Mouse (Mus musculus) cerebellum, adult 11 months (tissue): ENCODE data around the gene Pnpla7.
A peak's percentile ranks its signal among the peaks of the same experiment; 100 is the strongest.

Source experiments
- DNase-seq: peaks from one replicate; pipeline ENCODE4 v3.0.0; 2022

Gene Pnpla7

DNA sequence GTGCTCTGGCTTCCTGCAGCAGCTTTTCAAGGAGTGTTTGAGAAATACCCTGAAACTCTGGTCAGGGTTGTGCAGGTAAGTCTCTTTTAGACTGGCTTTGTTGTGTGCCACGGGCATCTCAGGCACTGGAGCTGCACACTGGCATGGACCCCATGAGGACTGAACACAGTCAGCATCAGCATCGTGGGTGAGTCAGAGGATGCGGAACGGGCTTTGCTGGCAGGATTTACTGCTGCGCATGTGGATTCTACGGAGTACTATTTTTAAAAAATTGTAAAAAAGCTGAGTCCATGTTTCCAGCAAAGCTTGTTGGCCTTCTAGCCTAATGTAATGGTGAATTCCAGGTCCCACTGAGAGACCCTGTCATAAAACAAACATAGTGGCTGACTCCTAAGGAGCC is 19.5 kb downstream of the Pnpla7 start:
- DNase-seq = no peak

DNA sequence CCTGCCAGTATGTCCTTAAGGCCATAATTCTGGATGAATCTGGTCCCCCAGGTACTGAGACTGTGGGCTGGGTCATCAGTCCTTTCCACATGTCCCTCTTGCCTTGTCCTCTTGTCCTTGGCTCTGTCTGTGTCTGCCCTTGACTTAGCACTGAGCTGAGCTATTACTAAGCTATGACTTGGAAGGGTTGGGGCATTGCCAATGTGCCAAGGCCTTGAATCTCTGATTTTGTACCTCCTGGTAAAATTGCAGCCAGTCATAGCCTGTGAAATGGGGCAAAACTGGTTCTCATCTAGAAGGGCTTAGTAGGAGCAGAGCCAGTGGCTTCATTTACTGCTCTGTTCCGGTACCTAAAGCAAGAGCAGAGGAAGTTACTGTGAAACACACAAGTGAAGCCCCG is 20.6 kb downstream of the Pnpla7 start:
- no peak for DNase-seq

GRCm38 (mm10) chr2:25000544-25001235 is 24.9 kb downstream of the Pnpla7 start:
- DNase-seq = no peak

GRCm38 (mm10) chr2:25003946-25004786 is 28.3 kb downstream of the Pnpla7 start:
- DNase-seq = no peak

DNA sequence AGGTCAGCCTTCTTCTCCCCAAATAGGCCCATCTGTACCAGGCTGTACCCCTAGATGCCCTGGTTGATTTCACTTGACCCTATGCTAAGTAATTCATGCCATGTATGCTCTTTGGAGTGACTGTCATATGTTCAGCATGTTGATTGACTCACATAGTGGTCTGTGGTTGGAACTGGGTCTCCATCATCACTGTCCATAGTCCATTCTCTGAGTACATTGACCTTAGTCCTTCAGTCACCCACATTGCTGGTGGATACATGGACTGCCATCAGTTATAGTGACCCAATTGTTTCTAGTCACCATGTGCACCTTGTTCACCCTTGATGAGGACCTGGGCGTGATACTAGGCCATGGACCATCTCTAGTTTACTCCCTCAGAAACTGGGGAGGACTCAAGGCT is 30.9 kb downstream of the Pnpla7 start:
- DNase-seq = no peak

DNA sequence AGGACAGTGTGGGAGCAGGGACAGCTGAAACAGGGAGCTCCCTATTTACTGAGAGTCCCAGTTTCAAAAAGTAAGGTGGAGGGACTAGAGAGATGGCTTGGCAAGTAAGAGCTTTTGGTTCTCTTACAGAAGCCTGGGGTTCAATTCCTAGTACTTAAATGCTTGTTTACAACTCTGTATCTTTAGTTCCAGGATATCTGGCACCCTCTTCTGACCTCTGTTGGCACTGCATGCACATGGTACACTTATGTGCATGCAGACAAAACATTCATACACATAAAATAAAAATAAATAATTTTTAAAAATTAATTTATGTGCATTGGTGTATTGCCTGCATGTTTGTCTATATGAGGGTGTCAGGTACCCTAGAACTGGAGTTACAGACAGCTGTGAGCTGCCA is 32.4 kb downstream of the Pnpla7 start:
- no peak for DNase-seq

- DNase-seq = no peak
Measured at GRCm38 (mm10) chr2:25022678-25023077, 46.8 kb downstream of the Pnpla7 start.

- DNase-seq = no peak
Measured at GRCm38 (mm10) chr2:25025109-25025508, 49.3 kb downstream of the Pnpla7 start.

GRCm38 (mm10) chr2:25034994-25035393 is 59.2 kb downstream of the Pnpla7 start:
- DNase-seq = no peak

GRCm38 (mm10) chr2:25040089-25040488 is 64.3 kb downstream of the Pnpla7 start:
- no peak for DNase-seq

- DNase-seq = peak; percentile 76
Measured at GRCm38 (mm10) chr2:25050921-25051320, 75.1 kb downstream of the Pnpla7 start.

DNA sequence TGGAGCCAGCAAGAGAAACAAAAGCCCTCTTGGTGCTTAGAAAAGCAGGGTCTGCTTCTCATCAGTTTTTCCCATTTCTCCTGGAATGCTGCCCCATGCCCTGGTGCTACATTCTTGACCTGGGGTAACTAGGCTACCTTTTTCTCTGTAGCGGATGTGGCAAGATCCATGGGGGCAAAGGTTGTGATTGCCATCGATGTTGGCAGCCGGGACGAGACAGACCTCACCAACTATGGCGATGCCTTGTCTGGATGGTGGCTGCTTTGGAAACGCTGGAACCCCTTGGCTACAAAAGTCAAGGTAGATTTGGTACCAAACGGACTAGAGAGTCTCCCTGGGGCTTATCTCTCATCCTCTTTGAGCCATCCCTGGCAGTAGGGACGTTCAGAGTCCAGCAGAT is 75.6 kb downstream of the Pnpla7 start:
- DNase-seq = no peak

- no peak for DNase-seq
Measured at GRCm38 (mm10) chr2:25053101-25053500, 77.3 kb downstream of the Pnpla7 start.

DNA sequence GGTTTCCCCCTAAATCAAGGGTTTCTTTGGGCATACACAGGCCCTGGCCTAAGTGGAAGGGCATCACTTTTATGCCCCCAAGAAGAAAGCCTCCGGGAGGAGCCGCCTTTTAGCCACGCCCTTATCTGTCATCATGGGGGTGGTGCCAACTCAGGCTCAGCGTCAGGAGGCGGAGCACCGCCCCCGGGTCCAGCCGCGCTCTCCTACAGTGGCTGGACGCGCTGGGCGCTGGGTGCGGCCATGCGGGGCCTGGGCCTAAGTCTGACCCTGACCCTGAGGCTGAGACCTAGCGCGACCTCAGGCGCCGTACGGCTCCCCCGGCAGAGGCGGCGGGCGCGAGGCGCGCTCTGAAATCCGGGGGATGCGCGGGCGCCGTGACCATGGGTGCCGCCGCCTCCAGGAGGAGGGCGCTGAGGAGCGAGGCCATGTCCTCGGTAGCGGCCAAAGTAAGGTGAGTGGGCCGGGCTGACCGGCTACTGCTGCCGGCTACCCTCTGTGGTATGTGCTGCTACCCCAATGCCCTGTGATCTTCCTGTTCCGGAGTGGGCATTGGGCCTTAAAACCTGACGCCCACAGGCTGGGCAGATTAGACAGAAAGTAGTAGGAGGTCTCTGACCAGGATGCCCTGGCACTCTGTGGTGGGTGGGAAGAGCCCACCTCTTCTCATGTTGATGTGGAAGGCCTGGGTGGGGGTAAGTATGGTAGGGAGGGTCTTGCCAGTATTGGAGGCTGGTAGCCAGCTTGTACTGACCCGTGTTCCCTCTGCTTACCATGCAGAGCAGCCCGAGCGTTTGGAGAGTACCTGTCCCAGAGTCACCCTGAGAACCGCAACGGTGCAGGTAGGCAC is 78.6 kb downstream of the Pnpla7 start, which contains the start of gene Nsmf:
Nsmf (plus strand) TSS at position 135 of the 847 bp plus-strand sequence.
- peak; percentile 77 for DNase-seq

- peak; percentile 55 for DNase-seq
Measured at GRCm38 (mm10) chr2:25055068-25055405, 79.2 kb downstream of the Pnpla7 start.

GRCm38 (mm10) chr2:25055409-25056155 is 79.7 kb downstream of the Pnpla7 start:
- no peak for DNase-seq

GRCm38 (mm10) chr2:25058926-25059325 is 83.1 kb downstream of the Pnpla7 start:
- no peak for DNase-seq

- DNase-seq = no peak
Measured at GRCm38 (mm10) chr2:25063523-25063922, 87.7 kb downstream of the Pnpla7 start.

DNA sequence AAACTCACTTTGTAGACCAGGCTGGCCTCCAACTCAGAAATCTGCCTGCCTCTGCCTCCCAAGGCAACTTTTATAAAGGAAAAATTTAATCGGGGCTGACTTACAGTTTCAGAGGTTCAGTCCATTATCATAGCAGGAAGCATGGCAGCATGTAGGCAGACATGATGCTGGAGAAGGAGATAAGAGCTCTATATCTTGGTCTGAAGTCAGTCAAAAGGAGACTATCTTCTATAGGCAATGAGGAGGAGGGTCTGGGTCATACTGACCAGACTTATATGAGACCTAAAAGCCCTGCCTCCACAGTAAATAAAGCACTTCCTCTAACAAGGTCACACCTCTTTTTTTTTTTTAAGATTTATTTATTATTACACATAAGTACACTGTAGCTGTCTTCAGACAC is 88.5 kb downstream of the Pnpla7 start:
- no peak for DNase-seq

GRCm38 (mm10) chr2:25065537-25065936 is 89.7 kb downstream of the Pnpla7 start:
- DNase-seq = no peak

GRCm38 (mm10) chr2:25066552-25066951 is 90.7 kb downstream of the Pnpla7 start:
- no peak for DNase-seq

DNA sequence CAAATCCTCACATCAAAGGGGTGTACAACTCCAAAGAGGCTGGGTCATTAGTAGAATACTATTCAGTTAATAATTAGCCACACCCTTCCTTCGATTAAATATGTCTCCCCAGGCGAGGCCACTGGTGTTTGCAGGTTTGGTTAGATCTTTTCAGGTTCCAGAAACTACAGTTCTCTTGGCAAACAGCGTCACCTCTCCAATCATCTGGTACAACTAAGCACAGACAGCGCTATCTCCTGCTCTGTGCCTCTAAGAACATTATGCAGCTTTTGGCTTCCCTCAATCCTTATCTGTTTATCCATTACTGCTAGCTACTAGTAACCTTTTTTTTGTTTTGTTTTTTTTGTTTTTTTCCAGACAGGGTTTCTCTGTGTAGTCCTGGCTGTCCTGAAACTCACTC is 93.7 kb downstream of the Pnpla7 start:
- no peak for DNase-seq

GRCm38 (mm10) chr2:25072398-25072797 is 96.6 kb downstream of the Pnpla7 start:
- no peak for DNase-seq
